Mouse (Mus musculus) B cell, adult 2 months (primary cell): Measurements from ENCODE around the gene Samd5.

ENCODE experiments used
- DNase-seq, 2 experiments: peaks; one replicate each; pipeline ENCODE4 v3.0.0; 2022

Gene Samd5

DNA sequence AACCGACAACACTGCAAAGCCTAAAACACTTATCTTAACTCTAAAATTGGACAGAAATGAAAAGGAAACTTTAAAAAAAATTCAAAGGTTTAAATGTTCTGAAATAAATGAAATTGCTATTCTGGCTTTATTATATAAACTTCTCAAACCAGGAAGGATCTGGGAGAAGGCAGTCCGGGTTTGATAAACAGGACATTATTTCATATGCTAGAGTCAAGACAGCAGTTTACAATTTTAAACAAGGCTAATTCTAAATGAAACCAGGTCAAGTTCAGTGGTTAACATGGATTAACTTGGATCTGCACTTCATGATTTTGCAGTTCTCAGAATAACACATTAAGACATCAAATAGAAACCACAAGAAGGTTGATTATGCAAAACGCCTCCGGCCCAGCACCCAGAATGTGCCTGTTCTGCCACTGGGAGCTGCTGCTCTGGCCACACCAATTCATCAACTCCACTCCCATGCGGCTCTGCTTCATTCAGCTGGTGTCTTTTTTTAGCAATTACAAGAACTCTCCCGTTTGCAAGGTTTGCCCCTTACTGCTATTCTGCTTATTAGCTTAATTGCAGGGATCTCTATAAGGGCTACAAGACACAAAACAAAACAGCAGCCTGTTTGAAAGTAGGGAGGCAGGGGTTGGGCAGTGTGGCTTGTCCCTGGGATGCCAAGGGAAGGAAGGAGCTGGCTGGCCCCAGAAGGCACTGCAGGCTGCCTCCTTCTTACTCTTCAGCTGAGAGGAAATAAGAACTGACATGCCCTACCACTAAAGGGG lies 24.8 kb downstream of the Samd5 start:
- no peak for DNase-seq

DNA sequence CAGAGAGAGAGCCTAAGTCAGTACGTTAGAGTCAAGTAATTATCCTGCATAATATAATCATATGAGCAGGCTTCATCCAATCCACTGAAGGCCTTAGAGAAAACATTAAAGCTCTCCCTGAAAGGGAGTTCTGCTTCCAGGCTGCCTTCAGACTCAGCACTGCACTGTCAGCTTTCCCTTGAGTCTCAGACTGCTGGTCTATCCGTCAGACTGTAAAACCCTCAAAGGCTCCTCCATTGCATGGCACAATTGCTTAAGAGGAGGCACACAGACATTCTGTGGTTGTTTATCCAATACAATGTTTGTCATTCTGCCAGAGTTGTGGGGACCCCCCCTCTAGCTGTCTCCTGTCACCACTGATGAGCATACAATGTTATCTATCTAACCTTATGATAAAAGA lies 26.5 kb downstream of the Samd5 start:
- DNase-seq, result no peak

- no peak for DNase-seq
Observed at GRCm38 (mm10) chr10:9647741-9648140, 27.3 kb downstream of the Samd5 start.

DNA sequence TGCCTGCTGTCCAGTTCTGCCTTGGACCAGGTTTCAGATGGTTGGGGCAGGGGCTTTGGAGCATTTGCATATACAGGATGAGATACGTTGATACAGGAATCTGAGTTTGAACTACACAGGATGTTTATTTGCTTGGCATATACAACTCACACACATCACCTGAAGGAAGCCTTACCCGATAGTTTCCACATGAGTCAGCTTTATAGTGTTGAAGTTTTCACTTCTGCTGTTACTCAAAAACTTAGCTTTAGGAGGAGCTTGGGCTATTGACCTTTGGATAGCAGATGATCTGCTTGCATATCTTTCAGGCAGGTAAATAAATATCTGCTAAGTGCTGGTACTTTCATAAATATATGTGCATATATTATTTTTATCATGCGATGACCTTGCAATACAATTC lies 28.6 kb downstream of the Samd5 start:
- no peak for DNase-seq

GRCm38 (mm10) chr10:9643531-9643930 lies 31.5 kb downstream of the Samd5 start:
- DNase-seq, result no peak

- DNase-seq, result no peak
Observed at GRCm38 (mm10) chr10:9642077-9642476, 32.9 kb downstream of the Samd5 start.

GRCm38 (mm10) chr10:9640678-9641077 lies 34.3 kb downstream of the Samd5 start:
- DNase-seq, result no peak

- no peak for DNase-seq
Observed at GRCm38 (mm10) chr10:9640056-9640455, 35.0 kb downstream of the Samd5 start.

DNA sequence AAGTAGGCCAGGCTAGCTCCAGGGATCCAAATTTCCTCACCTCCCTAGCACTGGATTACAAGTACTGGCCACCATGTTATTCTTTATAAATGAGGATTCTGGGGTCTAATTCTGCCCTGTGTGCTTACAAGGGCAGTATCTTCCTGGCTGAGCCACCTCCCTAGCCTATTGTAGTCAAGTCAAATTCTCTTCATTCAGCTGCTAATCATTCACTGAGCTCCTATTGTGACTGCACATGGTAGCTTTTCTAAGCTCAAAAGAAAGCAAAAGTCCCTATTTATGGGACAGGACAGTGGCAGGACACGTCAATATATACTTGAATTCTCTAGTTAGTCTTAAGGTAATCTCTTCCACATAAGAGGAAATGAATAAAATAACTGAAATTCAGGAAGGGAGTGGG lies 49.7 kb downstream of the Samd5 start:
- no peak for DNase-seq

DNA sequence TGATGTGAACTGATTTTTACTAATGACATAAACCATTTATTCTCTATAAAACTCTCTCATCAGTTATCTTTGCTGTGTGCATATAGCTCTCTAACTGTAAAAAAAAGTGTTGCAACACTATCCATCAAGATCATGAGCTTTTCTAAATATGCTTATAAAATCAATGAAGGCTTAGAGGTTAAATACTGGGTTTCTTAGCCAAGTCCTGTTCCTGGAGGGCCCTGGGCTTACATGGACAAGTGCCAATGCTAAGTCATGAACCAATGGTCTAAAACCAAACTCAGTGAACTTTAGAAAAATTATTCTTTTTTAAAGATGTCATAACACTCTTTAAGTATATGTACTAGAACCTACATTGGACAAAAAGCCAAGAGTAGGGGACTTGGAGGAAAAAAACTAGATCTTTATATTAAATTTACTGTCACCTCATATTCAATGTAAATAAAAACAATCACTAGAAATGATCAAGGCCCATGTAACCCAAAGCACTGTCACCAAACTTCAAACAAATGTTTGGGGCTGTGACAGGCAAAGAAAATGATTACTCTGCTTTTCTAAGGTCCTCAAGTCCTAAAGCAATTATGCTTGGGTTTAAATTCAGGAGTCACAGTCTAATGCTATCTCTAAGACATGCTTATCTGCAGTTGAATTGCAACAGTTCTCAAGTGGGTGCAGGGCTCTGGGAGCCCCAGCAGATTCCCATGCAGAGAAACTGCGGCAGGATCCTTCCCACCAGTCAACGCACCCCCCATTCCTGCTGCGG lies 52.9 kb downstream of the Samd5 start:
- DNase-seq, result no peak

- no peak for DNase-seq
Observed at GRCm38 (mm10) chr10:9621055-9621454, 54.0 kb downstream of the Samd5 start.

DNA sequence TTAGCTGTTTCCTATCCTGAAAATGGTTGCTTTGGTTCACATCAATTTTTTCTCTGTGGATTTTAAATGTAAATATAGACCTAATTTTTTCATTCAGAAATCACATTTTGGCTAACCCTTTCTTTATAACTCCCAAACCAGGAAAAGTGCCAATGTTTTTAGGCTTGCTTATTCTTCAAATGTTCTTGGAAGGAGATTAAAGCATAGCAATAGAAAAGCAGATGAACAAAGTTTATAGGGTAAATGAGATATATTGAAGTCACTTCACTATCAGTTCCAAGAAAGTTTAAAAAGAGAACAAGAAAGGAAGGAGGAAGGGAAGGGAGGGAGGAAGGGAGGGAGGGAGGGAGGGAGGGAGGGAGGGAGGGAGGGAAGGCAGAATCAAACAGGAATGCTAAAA lies 60.0 kb downstream of the Samd5 start:
- no peak for DNase-seq

DNA sequence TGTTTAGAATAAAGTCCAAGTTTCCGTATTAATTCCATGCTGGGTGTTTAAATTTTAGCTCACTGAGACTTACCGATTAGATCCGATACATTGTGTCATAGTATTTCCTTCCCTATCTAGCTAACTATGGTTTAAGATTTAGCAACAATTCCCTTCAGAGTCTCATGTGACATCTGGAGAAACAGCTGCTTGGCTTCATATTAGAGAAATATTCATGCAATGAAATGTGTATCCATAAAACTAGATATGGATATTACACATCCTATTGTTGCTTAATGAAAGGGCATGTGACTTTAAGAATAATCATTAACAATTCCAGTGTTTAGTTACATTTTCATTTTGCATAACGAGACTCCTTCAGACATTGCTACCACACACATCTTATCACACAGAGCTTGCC lies 66.2 kb downstream of the Samd5 start:
- DNase-seq, result no peak

- DNase-seq, result no peak
Observed at GRCm38 (mm10) chr10:9607155-9607554, 67.9 kb downstream of the Samd5 start.

GRCm38 (mm10) chr10:9605635-9606034 lies 69.4 kb downstream of the Samd5 start:
- no peak for DNase-seq

- DNase-seq, result no peak
Observed at GRCm38 (mm10) chr10:9603290-9603689, 71.7 kb downstream of the Samd5 start.

- no peak for DNase-seq
Observed at GRCm38 (mm10) chr10:9602845-9603244, 72.2 kb downstream of the Samd5 start.

DNA sequence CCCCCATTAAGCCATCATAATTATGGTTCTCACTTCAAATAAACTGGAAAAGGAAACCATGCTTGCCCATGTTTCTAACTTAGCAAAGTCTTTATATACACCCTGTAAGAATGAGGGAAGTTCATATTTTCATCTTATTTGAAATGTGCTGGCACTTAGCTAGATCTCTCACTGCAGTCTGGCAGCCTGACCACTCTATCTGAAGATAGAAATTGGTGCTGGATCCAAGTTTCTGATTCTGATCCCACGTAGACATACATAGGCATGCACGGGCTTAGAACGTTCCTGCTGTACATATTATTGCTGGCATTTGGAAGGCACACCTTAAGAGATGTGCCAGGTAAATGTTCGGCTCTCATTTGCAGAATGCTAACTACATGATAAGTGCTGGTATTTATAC lies 72.6 kb downstream of the Samd5 start:
- DNase-seq, result no peak

- no peak for DNase-seq
Observed at GRCm38 (mm10) chr10:9596228-9596627, 78.8 kb downstream of the Samd5 start.

GRCm38 (mm10) chr10:9594666-9595065 lies 80.3 kb downstream of the Samd5 start:
- no peak for DNase-seq

DNA sequence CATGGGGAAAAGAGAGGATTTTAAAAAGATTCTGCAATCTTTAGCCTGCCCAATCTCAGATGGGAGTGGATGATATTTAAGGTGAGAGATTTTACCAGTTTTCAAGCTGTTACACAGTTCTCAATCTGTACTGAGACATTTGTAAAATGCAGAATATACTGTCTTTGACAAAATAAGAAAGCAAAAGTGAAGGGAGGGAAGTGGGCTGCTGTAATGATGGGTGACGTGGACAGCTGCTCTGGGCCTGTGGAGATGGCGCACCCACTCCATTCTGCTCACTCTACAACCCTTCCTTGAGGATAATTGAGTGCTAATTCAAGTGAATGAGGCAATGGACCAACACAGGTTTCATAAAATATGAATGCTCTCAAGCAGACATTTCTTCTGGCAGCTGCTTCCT lies 84.4 kb downstream of the Samd5 start:
- DNase-seq, result no peak

- no peak for DNase-seq
Observed at GRCm38 (mm10) chr10:9586328-9586727, 88.7 kb downstream of the Samd5 start.

DNA sequence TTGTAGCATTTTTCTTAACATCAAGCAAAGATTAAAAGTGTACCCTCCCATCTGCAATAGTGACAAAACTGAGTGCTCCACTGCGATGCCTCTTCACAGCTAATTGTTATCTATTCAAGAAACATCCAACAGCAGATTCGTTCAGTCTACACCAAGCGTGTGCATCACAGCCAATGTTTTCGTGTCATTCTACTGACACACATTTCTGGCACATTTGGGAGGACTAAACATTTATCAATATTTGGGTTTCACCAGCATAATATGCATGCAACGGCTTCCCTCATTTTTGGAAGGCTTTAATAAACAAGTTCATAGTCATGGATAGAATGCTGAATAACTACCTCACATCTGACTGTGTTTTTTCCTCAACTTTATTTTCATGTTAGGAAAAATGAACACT lies 95.6 kb downstream of the Samd5 start:
- DNase-seq, result no peak

GRCm38 (mm10) chr10:9575605-9576004 lies 99.4 kb downstream of the Samd5 start:
- peak; percentile 61 to 63 for DNase-seq

DNA sequence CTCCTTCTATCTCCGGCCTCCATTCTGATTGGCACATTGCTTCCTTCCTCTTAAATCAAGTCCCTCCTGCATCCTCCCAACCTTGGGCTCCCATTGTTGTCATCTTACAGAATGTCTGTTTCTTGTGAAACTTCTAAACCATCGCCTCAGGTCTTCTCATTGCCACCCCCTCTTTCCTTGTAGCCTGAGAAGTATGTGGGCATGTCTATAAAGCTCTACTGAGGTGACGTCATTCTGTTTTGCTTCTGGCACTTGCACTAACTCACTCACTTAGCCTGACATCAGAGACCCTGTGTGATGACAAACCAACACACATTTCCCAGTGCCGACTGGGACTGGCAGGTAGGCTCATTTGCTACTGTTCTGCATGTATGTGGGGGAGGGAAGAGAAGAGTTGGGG lies 100.9 kb downstream of the Samd5 start:
- no peak for DNase-seq
